Mouse (Mus musculus) ES-Bruce4 (cell line): ENCODE measurements around the gene Abat. TPM values are rescaled to one million over a fixed set of nuclear protein-coding genes. Genes with fewer than 3 reads are reported as not detected.

Experiments
- H3K27ac ChIP-seq: 2 replicates; pipeline ENCODE4 v1.5.1; 2012; ENCODE audit warnings: low read length, inconsistent platforms; ENCODE audit not compliant: insufficient read depth
- H3K27me3 ChIP-seq: 2 replicates; pipeline ENCODE4 v1.6.1; 2012; ENCODE audit warnings: mild to moderate bottlenecking, low read length, inconsistent platforms; ENCODE audit not compliant: control insufficient read depth, poor library complexity, insufficient read depth, severe bottlenecking
- H3K36me3 ChIP-seq: 2 replicates; pipeline ENCODE4 v1.6.1; 2012; ENCODE audit warnings: inconsistent platforms, mild to moderate bottlenecking, low read length, moderate library complexity; ENCODE audit not compliant: control insufficient read depth, poor library complexity, insufficient read depth, severe bottlenecking
- H3K4me1 ChIP-seq: one replicate; pipeline ENCODE4 v1.8.1; 2011; ENCODE audit warnings: low read length; ENCODE audit not compliant: control insufficient read depth, insufficient read depth
- H3K4me3 ChIP-seq: 2 replicates; pipeline ENCODE4 v1.5.1; 2011; ENCODE audit warnings: low read depth, mild to moderate bottlenecking, low read length
- H3K9ac ChIP-seq: 2 replicates; pipeline ENCODE4 v1.6.1; 2012; ENCODE audit warnings: low read depth, mild to moderate bottlenecking, inconsistent platforms; ENCODE audit not compliant: poor library complexity, severe bottlenecking
- H3K9me3 ChIP-seq: replicated peaks from 2 replicates; pipeline ENCODE4 v1.6.1; 2012; ENCODE audit warnings: mild to moderate bottlenecking, low read length, inconsistent platforms; ENCODE audit not compliant: control insufficient read depth, poor library complexity, insufficient read depth, severe bottlenecking
- CTCF ChIP-seq: IDR thresholded peaks from one replicate; pipeline ENCODE4 v1.8.1; 2011; ENCODE audit warnings: low read depth, low read length
- EP300 ChIP-seq: IDR thresholded peaks from 2 replicates; pipeline ENCODE4 v1.6.1; 2011; ENCODE audit warnings: low read depth, low read length; ENCODE audit not compliant: insufficient read depth
- POLR2A ChIP-seq: IDR thresholded peaks from one replicate; pipeline ENCODE4 v1.8.1; 2011; ENCODE audit warnings: low read length; ENCODE audit not compliant: insufficient read depth
- polyA plus RNA-seq: library from polyadenylated mRNA; stranded (reverse); fragments of >200 nt; gene quantifications from 2 replicates; pipeline ENCODE4 v1.2.4, GENCODE M21; 2011; ENCODE audit warnings: low read depth; ENCODE audit not compliant: missing spikeins, insufficient read depth, insufficient read length

Abat gene
- polyA plus RNA-seq, 1 experiment: 2.8 TPM

DNA sequence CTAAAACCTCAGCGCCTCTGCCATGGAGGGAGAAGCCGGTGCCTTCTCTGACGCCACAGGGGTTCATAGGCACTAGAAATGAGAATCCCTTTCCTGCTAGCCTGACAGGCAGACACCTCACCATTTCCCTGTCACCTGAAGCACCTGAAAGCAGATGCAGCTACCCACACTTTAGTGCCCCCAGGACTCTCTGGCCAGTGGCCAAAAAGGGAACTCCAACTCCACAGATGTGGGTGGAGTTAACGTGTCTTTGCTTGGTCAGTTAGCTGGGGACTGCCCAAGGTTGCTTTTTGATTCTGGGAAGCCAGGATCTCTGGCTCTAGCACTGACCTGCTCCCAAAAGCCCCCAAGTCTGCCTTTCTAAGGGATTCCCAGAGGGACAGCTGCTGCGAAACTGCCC, 156.2 kb downstream of the Abat start:
- Histone ChIP-seq H3K9me3 (no peaks in the 10 kb centered on the region), H3K4me1 (peaks cover 16% of the 10 kb centered on the region), H3K27me3 (no peaks in the 10 kb centered on the region), H3K27ac (no peak overlapping the region), H3K4me3 (no peak overlapping the region), H3K36me3 (no peaks in the 10 kb centered on the region), H3K9ac (no peak overlapping the region)
- no peak for TF ChIP-seq POLR2A
- TF ChIP-seq EP300: no peak
- TF ChIP-seq CTCF: no peak

DNA sequence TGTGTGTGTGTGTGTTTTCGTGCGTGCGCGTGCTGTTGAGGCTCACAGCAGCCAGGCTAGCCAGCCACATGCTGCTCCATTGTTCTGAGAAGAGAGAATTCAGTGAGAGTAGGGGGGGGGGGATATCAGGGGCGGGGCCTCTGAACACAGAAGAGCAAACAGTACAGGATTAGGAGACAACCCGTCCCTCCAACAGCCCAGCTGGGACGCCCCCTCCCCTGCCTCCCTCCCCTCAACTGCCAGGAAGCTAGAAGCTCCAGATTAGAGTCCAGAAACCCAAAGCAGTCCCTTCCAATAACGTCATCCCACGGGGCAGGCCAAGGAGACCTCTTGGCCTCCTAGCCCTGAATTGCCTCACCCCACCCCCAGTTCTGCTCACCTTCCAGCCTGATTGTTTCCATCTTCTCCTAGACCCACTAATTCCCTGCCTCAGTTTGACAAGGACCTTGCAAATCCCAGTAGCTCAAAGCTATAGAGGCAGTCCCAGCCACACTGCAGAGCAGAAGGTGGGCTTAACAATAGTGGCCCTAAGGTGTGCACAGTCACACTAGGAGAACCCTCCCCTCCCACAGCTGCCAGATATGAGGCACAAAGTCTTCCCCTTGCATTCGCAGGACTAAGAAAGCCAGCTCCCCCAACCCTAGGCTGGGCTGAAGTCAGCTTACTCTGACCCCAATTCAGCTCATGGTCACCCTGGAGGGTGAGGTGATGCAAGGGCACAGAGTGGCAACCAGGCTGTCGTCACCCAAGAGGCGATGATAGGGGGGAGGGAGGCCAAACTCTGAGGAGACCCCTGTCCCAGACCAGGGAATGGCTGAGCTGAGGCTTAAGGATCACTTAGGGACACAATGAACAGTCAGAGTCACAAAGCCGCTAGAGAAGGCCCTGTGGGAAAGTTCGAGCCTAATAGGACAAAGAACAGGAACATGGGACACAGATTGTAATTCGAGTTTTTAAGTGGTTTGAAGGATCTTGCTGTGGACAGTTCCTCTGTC, 157.1 kb downstream of the Abat start:
- Histone ChIP-seq H3K9ac (0 out of 2 replicates have a peak overlapping the region, but pooled peaks have one; percentile 58), H3K4me1 (peaks cover 15% of the 10 kb centered on the region), H3K9me3 (no peaks in the 10 kb centered on the region), H3K27me3 (no peaks in the 10 kb centered on the region), H3K4me3 (peak overlapping the region; percentile 1; the same call in 1 of the 2 replicates), H3K27ac (no peak overlapping the region), H3K36me3 (no peaks in the 10 kb centered on the region)
- TF ChIP-seq POLR2A: no peak

Other genes with a start within 250 kb of the Abat start
- gene Tmem114, start 88.3 kb upstream of the Abat start, polyA plus RNA-seq: not detected in 2 replicates
- 12.4 and 17.2 TPM in 2 replicates for gene Mettl22, start 42.6 kb upstream of the Abat start, polyA plus RNA-seq
- gene Pmm2, start 124.2 kb downstream of the Abat start, polyA plus RNA-seq: 20.9 and 25.2 TPM in 2 replicates
- 17.1 and 17.5 TPM in 2 replicates for gene Tmem186, start 124.3 kb downstream of the Abat start, polyA plus RNA-seq
- gene Carhsp1, start 158.7 kb downstream of the Abat start, polyA plus RNA-seq: 63.1 and 65.8 TPM in 2 replicates
- not detected in 2 replicates for gene Gm5767, start 167.3 kb downstream of the Abat start, polyA plus RNA-seq